Mouse (Mus musculus): ENCODE measurements at regions not wholly inside any gene's neighbourhood (a gene's known extent, or its start where the extent isn't known, plus 50 kb on each side); places are given as distances from the start of the nearest gene placed in this dataset.

DNA sequence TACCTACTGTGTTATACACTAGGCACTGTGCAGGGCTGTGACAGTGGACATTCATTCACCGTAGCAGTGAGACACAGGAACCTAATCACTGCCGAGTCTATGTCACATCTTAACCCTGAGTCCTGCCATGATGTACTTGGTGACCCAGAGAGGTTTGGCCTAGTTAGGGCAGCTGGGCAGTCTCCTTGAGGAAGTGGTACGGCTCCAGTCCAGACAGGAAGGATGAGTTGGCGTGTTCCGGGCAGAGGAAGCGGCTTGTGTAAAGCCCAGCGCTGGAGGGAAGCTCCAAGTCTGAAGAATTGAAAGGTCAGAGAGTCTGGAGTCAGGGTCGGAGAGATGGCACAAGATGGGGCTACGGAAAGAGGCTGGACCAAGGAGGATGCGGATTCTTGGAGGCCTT, 99.4 kb upstream of the Smim15 start:
- no peak for ATAC-seq
- H3K36me3 ChIP-seq (ENCODE audit: control insufficient read depth, insufficient read depth) = no peaks in the 10 kb centered on the region
- WGBS = 85% methylated on average over 10 of the region's 10 CpGs

DNA sequence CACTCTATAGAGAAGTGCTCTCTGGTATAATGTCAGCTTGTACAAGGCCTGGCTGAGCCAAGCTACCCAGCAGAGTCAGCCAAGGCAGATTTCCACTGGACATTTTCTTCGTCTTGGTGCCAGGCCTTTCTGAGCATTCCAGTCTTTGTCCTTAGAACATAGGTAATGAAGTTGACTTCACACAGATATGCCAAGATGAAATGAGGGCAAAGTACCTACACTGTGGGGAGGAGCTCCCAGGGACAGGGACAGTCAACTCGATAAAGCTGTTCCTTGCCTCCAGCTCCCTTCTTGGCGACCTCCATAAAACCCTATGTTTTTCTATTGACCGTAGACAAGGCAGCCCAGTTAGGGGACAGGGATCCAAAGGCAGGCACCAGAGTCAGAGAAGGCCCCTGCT, 101.3 kb upstream of the Smim15 start:
- H3K4me1 ChIP-seq (replicated peaks; ENCODE audit: control insufficient read depth, insufficient read depth, low read length) = peaks cover 12% of the 10 kb centered on the region
- no peaks in the 10 kb centered on the region for H3K27me3 ChIP-seq (replicated peaks; ENCODE audit: control insufficient read depth, insufficient read depth, low read length)
- WGBS = 90% methylated on average over 4 of the region's 4 CpGs
- H3K4me3 ChIP-seq (replicated peaks; ENCODE audit: low read length) = no peak overlapping the region
- no peak overlapping the region for H3K4me2 ChIP-seq (ENCODE audit: low read length)
- no peaks in the 10 kb centered on the region for H3K36me3 ChIP-seq (ENCODE audit: control insufficient read depth, insufficient read depth)
- no peak for ATAC-seq
- H3K27ac ChIP-seq (ENCODE audit: low read length) = no peak overlapping the region
- H3K9me3 ChIP-seq (ENCODE audit: control insufficient read depth, low read length) = no peaks in the 10 kb centered on the region
- no peak overlapping the region for H3K9ac ChIP-seq (replicated peaks; ENCODE audit: low read depth, low read length)

More for the DNA sequence above, 99.4 kb upstream of the Smim15 start:
- Histone ChIP-seq H3K4me2 (ENCODE audit: low read length) (no peak overlapping the region), H3K4me1 (replicated peaks; ENCODE audit: control insufficient read depth, insufficient read depth, low read length) (peaks cover 12% of the 10 kb centered on the region), H3K9me3 (ENCODE audit: control insufficient read depth, low read length) (no peaks in the 10 kb centered on the region), H3K27ac (ENCODE audit: low read length) (no peak overlapping the region), H3K27me3 (replicated peaks; ENCODE audit: control insufficient read depth, insufficient read depth, low read length) (no peaks in the 10 kb centered on the region), H3K4me3 (replicated peaks; ENCODE audit: low read length) (no peak overlapping the region), H3K9ac (replicated peaks; ENCODE audit: low read depth, low read length) (no peak overlapping the region)

- Histone ChIP-seq H3K4me3 (replicated peaks; ENCODE audit: low read length) (no peak overlapping the region), H3K4me1 (replicated peaks; ENCODE audit: control insufficient read depth, insufficient read depth, low read length) (peaks cover 12% of the 10 kb centered on the region), H3K9me3 (ENCODE audit: control insufficient read depth, low read length) (no peaks in the 10 kb centered on the region), H3K4me2 (ENCODE audit: low read length) (no peak overlapping the region), H3K36me3 (ENCODE audit: control insufficient read depth, insufficient read depth) (no peaks in the 10 kb centered on the region), H3K9ac (replicated peaks; ENCODE audit: low read depth, low read length) (no peak overlapping the region), H3K27me3 (replicated peaks; ENCODE audit: control insufficient read depth, insufficient read depth, low read length) (no peaks in the 10 kb centered on the region), H3K27ac (ENCODE audit: low read length) (no peak overlapping the region)
- no peak for ATAC-seq
- 56% methylated on average over 11 of the region's 11 CpGs for WGBS
Observed at GRCm38 (mm10) chr13:107942297-107942962, 101.8 kb upstream of the Smim15 start.

DNA sequence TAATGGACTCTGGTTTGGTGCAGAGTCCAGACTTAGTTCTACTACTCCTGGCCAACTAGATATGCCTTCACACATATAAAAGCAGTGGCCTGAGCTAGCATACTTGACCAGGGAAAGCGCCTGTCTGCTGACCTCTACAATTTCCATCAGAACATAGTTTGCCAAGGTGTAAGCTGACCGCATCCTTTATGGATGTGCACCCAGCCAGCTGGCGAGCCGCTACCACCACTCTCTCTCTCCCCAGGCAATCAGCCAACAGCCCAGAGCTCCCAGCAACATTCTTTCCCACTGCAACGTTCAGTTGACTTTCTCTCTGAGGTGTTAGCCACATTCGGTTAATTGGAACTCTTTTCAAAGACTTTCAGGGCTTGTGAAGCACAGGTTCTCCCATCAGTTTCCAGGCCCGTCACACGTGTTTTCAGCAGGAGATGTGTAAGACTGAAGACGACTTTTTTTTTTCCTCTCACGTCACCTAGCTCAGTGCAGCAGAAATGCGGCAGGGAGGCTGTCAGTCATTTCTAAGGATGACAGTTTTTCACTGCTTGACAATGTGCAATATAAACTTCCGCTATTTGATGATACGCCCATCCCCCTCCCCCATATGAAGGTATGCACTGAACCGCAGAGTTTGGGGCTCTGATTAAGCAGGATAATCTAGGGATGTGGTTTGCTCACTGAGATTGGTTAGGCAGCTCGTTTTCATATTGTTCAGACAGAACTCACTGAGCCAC, 104.2 kb upstream of the Smim15 start:
- Histone ChIP-seq H3K27me3 (replicated peaks; ENCODE audit: control insufficient read depth, insufficient read depth, low read length) (no peaks in the 10 kb centered on the region), H3K36me3 (ENCODE audit: control insufficient read depth, insufficient read depth) (no peaks in the 10 kb centered on the region), H3K4me3 (replicated peaks; ENCODE audit: low read length) (no peak overlapping the region), H3K9ac (replicated peaks; ENCODE audit: low read depth, low read length) (no peak overlapping the region), H3K4me1 (replicated peaks; ENCODE audit: control insufficient read depth, insufficient read depth, low read length) (peaks cover 12% of the 10 kb centered on the region), H3K27ac (ENCODE audit: low read length) (no peak overlapping the region), H3K9me3 (ENCODE audit: control insufficient read depth, low read length) (no peaks in the 10 kb centered on the region), H3K4me2 (ENCODE audit: low read length) (0 out of 2 replicates have a peak overlapping the region, but pooled peaks have one; percentile 7)
- ATAC-seq = peak; percentile 76
- WGBS = 37% methylated on average over 15 of the region's 15 CpGs

DNA sequence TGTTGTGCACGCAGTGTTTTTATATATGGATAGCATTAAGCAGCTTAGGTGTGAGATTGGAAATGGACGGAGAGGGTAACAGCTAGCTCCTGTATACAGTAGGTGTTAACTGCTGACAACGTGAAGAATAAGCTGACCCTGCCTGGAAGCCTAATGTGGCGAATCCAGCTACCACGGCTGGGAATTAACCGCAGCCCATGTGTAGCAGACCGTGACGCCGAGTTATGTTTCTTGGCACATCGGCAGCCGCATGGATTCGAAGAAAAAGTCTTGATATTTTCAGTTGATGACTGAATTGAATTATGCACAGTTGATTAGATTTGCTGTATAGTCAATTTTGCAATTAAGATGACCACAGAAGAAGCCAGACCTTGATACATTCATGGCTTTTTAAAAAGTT, 108.6 kb upstream of the Smim15 start:
- 78% methylated on average over 12 of the region's 12 CpGs for WGBS

DNA sequence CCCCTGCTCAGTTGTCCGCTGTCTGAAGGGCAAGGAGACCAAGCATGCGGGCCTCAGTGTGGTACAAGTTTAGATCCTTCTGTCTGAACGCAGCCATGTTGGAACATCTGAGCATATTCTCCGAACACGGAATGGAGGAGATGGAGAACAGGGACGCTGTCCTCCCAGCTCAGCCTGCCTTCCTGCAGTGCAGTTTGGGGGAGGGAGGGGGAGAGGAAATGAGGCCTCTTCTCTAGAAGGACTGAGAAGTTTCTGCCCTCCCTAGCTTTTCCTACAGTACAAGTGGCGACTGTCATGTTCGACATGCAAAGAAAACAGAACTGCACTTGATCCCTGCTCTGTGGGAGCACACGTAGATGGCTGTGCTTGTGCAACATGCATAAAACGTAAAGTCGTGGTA, 109.6 kb upstream of the Smim15 start:
- 54% methylated on average over 11 of the region's 11 CpGs for WGBS
- ATAC-seq = peak; percentile 28; the same call in 1 of the 2 replicates
- no peaks in the 10 kb centered on the region for H3K36me3 ChIP-seq (ENCODE audit: control insufficient read depth, insufficient read depth)

More for the DNA sequence above, 108.6 kb upstream of the Smim15 start:
- H3K4me2 ChIP-seq (ENCODE audit: low read length) = no peak overlapping the region
- H3K9ac ChIP-seq (replicated peaks; ENCODE audit: low read depth, low read length) = no peak overlapping the region
- ATAC-seq = no peak
- no peaks in the 10 kb centered on the region for H3K27me3 ChIP-seq (replicated peaks; ENCODE audit: control insufficient read depth, insufficient read depth, low read length)
- no peak overlapping the region for H3K27ac ChIP-seq (ENCODE audit: low read length)
- no peak overlapping the region for H3K4me3 ChIP-seq (replicated peaks; ENCODE audit: low read length)
- peaks cover 11% of the 10 kb centered on the region for H3K4me1 ChIP-seq (replicated peaks; ENCODE audit: control insufficient read depth, insufficient read depth, low read length)
- no peaks in the 10 kb centered on the region for H3K9me3 ChIP-seq (ENCODE audit: control insufficient read depth, low read length)
- no peaks in the 10 kb centered on the region for H3K36me3 ChIP-seq (ENCODE audit: control insufficient read depth, insufficient read depth)

DNA sequence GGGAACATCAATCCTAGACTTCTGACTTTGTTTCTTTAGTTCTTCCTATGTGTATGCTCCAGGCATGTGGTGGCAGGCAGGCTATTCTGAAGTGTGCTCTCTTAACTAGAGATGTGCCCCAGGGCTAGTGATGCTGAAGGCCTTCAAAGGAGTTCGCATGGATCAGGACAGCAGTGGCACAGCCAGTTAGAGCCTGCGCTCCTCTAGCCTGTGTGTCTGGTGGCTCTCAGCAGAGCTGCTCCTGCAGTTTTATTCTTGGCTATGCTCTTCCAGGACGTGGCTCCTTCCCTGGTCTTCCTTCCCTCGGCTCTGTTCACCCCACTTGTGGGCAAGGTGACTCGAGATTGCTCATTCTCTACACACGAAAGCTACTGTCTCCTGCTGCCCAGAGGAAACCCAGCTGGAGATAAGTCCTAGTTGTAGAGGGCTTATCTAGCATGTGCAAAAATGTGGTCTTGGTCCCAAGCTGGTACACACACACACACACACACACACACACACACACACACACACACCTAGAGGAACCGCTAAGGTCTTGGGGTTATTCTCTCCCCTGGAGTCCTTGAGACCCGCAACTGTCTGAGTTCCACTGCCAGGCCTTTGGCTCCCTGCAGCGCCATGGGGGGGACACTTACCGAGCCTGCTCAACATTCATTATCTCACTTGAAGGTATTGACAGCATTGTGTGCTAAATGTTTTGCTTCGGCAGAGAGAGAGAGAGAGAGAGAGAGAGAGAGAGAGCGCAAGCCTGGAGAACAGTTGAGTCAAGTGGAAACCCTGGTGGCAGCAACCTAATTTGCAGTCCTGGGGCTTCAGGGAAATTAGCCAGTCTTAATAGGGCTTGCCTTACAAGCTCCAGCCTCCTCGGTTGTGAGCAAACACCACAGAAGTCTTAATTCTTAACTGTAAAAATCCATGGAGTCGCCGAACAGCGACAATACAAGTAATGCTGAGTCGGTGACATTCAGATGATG, 110.4 kb upstream of the Smim15 start:
- H3K9me3 ChIP-seq (ENCODE audit: control insufficient read depth, low read length) = no peaks in the 10 kb centered on the region
- 36% methylated on average over 17 of the region's 17 CpGs for WGBS
- no peaks in the 10 kb centered on the region for H3K36me3 ChIP-seq (ENCODE audit: control insufficient read depth, insufficient read depth)
- H3K4me2 ChIP-seq (ENCODE audit: low read length) = 0 out of 2 replicates have a peak overlapping the region, but pooled peaks have one; percentile 1
- peaks cover 4% of the 10 kb centered on the region; the same call in 1 of the 2 replicates for H3K4me1 ChIP-seq (replicated peaks; ENCODE audit: control insufficient read depth, insufficient read depth, low read length)
- peak; percentile 52; the same call in 1 of the 2 replicates for ATAC-seq
- H3K27ac ChIP-seq (ENCODE audit: low read length) = no peak overlapping the region
- no peak overlapping the region for H3K4me3 ChIP-seq (replicated peaks; ENCODE audit: low read length)
- no peaks in the 10 kb centered on the region for H3K27me3 ChIP-seq (replicated peaks; ENCODE audit: control insufficient read depth, insufficient read depth, low read length)
- no peak overlapping the region for H3K9ac ChIP-seq (replicated peaks; ENCODE audit: low read depth, low read length)

More for the DNA sequence above, 109.6 kb upstream of the Smim15 start:
- Histone ChIP-seq H3K4me3 (replicated peaks; ENCODE audit: low read length) (no peak overlapping the region), H3K27me3 (replicated peaks; ENCODE audit: control insufficient read depth, insufficient read depth, low read length) (no peaks in the 10 kb centered on the region), H3K9ac (replicated peaks; ENCODE audit: low read depth, low read length) (no peak overlapping the region), H3K4me2 (ENCODE audit: low read length) (0 out of 2 replicates have a peak overlapping the region, but pooled peaks have one; percentile 1), H3K27ac (ENCODE audit: low read length) (no peak overlapping the region), H3K9me3 (ENCODE audit: control insufficient read depth, low read length) (no peaks in the 10 kb centered on the region), H3K4me1 (replicated peaks; ENCODE audit: control insufficient read depth, insufficient read depth, low read length) (peaks cover 4% of the 10 kb centered on the region; the same call in 1 of the 2 replicates)

GRCm38 (mm10) chr13:107932423-107933032, 111.7 kb upstream of the Smim15 start:
- Histone ChIP-seq H3K9me3 (ENCODE audit: control insufficient read depth, low read length) (no peaks in the 10 kb centered on the region), H3K4me2 (ENCODE audit: low read length) (no peak overlapping the region), H3K4me3 (replicated peaks; ENCODE audit: low read length) (no peak overlapping the region), H3K36me3 (ENCODE audit: control insufficient read depth, insufficient read depth) (no peaks in the 10 kb centered on the region), H3K27ac (ENCODE audit: low read length) (no peak overlapping the region), H3K27me3 (replicated peaks; ENCODE audit: control insufficient read depth, insufficient read depth, low read length) (no peaks in the 10 kb centered on the region), H3K4me1 (replicated peaks; ENCODE audit: control insufficient read depth, insufficient read depth, low read length) (peaks cover 4% of the 10 kb centered on the region; the same call in 1 of the 2 replicates), H3K9ac (replicated peaks; ENCODE audit: low read depth, low read length) (no peak overlapping the region)
- 78% methylated on average over 12 of the region's 12 CpGs for WGBS
- ATAC-seq = no peak
